Mouse (Mus musculus) intestine, embryonic 16.5 days (tissue): ENCODE results near the gene Dnpep. TPM values are rescaled to one million over a fixed set of nuclear protein-coding genes. Genes with fewer than 3 reads are reported as not detected.
A peak's percentile ranks its signal among the peaks of the same experiment; 100 is the strongest.

Experiments
- ATAC-seq: fragments of 200-750 bp; cut with Nextera tagmentation; 2 replicates; pipeline ENCODE4 v1.8.0; 2017; ENCODE audit warnings: moderate TSS enrichment, moderate library complexity
- H3K27ac ChIP-seq: fragments of 300-500 bp; sonication (generic); 2 replicates; pipeline ENCODE4 v1.5.1; 2014; ENCODE audit warnings: mild to moderate bottlenecking, low read length
- H3K27me3 ChIP-seq: fragments of 300-500 bp; sonication (generic); replicated peaks from 2 replicates; pipeline ENCODE4 v1.6.1; 2014; ENCODE audit warnings: low read length, control low read depth, mixed read lengths; ENCODE audit not compliant: control insufficient read depth, insufficient read depth
- H3K36me3 ChIP-seq: fragments of 300-500 bp; sonication (generic); 2 replicates; pipeline ENCODE4 v1.6.1; 2014; ENCODE audit warnings: low read length, control low read depth; ENCODE audit not compliant: control insufficient read depth, insufficient read depth
- H3K4me1 ChIP-seq: fragments of 300-500 bp; sonication (generic); 2 replicates; pipeline ENCODE4 v1.6.1; 2014; ENCODE audit warnings: low read length, control low read depth, mixed read lengths; ENCODE audit not compliant: control insufficient read depth, insufficient read depth
- H3K4me2 ChIP-seq: fragments of 300-500 bp; sonication (generic); 2 replicates; pipeline ENCODE4 v1.6.1; 2014; ENCODE audit warnings: low read depth, low read length, control low read depth
- H3K4me3 ChIP-seq: fragments of 300-500 bp; sonication (generic); 2 replicates; pipeline ENCODE4 v1.5.1; 2014; ENCODE audit warnings: mild to moderate bottlenecking, low read length
- H3K9ac ChIP-seq: fragments of 300-500 bp; sonication (generic); 2 replicates; pipeline ENCODE4 v1.6.1; 2014; ENCODE audit warnings: low read depth, low read length
- H3K9me3 ChIP-seq: fragments of 300-500 bp; sonication (generic); 2 replicates; pipeline ENCODE4 v1.6.1; 2016; ENCODE audit warnings: low read length, control low read depth; ENCODE audit not compliant: control insufficient read depth
- WGBS: fragments of 180-500 bp; shearing (Covaris S2); extraction: QIAGEN DNeasy Blood & Tissue Kit; methylation state at CpG from one replicate; pipeline ENCODE4 v1.1.7; 2014; 5-methylcytosine and 5-hydroxymethylcytosine counted together
- polyA plus RNA-seq: library from polyadenylated mRNA; unstranded; fragments of >200 nt; fragmentation: Nextera tagmentation; extraction: Ambion mirVana; gene quantifications from 2 replicates; pipeline ENCODE4 v1.2.1, GENCODE M21; 2015

Dnpep gene
- polyA plus RNA-seq, 1 experiment from 2014 or later = 160 TPM

GRCm38 (mm10) chr1:75357261-75357660 lies 39.5 kb upstream of the Dnpep start:
- Histone ChIP-seq H3K27me3 (peaks cover 18% of the 10 kb centered on the region; the same call in 1 of the 2 replicates), H3K4me3 (no peak overlapping the region), H3K27ac (no peak overlapping the region), H3K4me1 (peaks cover 12% of the 10 kb centered on the region; the same call in 1 of the 2 replicates), H3K9ac (no peak overlapping the region), H3K36me3 (no peaks in the 10 kb centered on the region), H3K4me2 (no peak overlapping the region), H3K9me3 (no peaks in the 10 kb centered on the region)
- 73% methylated on average over 7 of the region's 7 CpGs for WGBS
- ATAC-seq = no peak

- 48% methylated on average over 5 of the region's 5 CpGs for WGBS
- H3K9me3 ChIP-seq = no peaks in the 10 kb centered on the region
- no peak overlapping the region for H3K4me2 ChIP-seq
- peaks cover 15% of the 10 kb centered on the region for H3K4me1 ChIP-seq
- peak overlapping the region; percentile 30; the same call in 1 of the 2 replicates for H3K9ac ChIP-seq
- peak overlapping the region; percentile 50; the same call in 1 of the 2 replicates for H3K27ac ChIP-seq
- peak; percentile 50 for ATAC-seq
- no peaks in the 10 kb centered on the region for H3K27me3 ChIP-seq
- H3K4me3 ChIP-seq = no peak overlapping the region
- H3K36me3 ChIP-seq = no peaks in the 10 kb centered on the region
Measured at GRCm38 (mm10) chr1:75349275-75349674, 31.5 kb upstream of the Dnpep start.

DNA sequence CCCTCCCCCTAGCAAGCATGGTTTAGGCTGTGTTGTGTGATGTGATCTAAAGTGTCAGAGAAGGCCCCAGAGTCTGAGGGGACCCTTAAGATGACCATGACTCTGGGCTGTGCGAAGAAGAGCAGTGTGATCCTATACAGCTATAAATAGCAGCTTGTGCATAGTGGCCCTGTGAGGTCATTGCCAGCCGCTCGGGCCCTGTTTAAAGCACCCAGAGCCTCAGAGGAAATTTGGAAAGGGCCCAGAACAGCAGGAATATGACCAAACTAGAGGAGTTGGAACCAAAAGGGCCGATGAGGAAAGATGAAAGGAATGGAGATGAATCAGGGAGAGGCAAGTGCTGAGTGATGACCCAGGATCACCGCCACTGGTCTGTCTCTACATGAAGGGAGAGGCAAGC lies 29.5 kb upstream of the Dnpep start:
- Histone ChIP-seq H3K4me3 (no peak overlapping the region), H3K27ac (peak overlapping the region; percentile 49; the same call in 1 of the 2 replicates), H3K9me3 (no peaks in the 10 kb centered on the region), H3K4me1 (peaks cover 22% of the 10 kb centered on the region), H3K9ac (0 out of 2 replicates have a peak overlapping the region, but pooled peaks have one; percentile 3), H3K36me3 (no peaks in the 10 kb centered on the region), H3K27me3 (no peaks in the 10 kb centered on the region), H3K4me2 (no peak overlapping the region)
- ATAC-seq = no peak
- WGBS = 60% methylated on average over 5 of the region's 5 CpGs

- 49% methylated on average over 20 of the region's 20 CpGs for WGBS
- ATAC-seq = no peak
- Histone ChIP-seq H3K36me3 (no peaks in the 10 kb centered on the region), H3K9ac (no peak overlapping the region; the same call in 1 of the 2 replicates), H3K27me3 (no peaks in the 10 kb centered on the region), H3K4me1 (peaks cover 22% of the 10 kb centered on the region), H3K9me3 (no peaks in the 10 kb centered on the region), H3K4me2 (no peak overlapping the region), H3K4me3 (no peak overlapping the region), H3K27ac (peak overlapping the region; percentile 35)
Measured at GRCm38 (mm10) chr1:75345036-75345935, 27.5 kb upstream of the Dnpep start.

- 19% methylated on average over 15 of the region's 15 CpGs for WGBS
- no peak overlapping the region for H3K4me3 ChIP-seq
- no peak overlapping the region for H3K4me2 ChIP-seq
Measured at GRCm38 (mm10) chr1:75344291-75345035, 26.7 kb upstream of the Dnpep start.

GRCm38 (mm10) chr1:75342874-75343416 lies 25.2 kb upstream of the Dnpep start:
- no peak overlapping the region for H3K27ac ChIP-seq
- no peak; the same call in 1 of the 2 replicates for ATAC-seq

More at GRCm38 (mm10) chr1:75344291-75345035, 26.7 kb upstream of the Dnpep start:
- Histone ChIP-seq H3K4me1 (peaks cover 26% of the 10 kb centered on the region), H3K27me3 (no peaks in the 10 kb centered on the region), H3K27ac (peak overlapping the region; percentile 39), H3K9ac (no peak overlapping the region; the same call in 1 of the 2 replicates), H3K36me3 (no peaks in the 10 kb centered on the region), H3K9me3 (no peaks in the 10 kb centered on the region)
- peak; percentile 19; the same call in 1 of the 2 replicates for ATAC-seq

GRCm38 (mm10) chr1:75340519-75340918 lies 22.7 kb upstream of the Dnpep start:
- 73% methylated on average over 2 of the region's 2 CpGs for WGBS
- no peaks in the 10 kb centered on the region for H3K9me3 ChIP-seq
- no peaks in the 10 kb centered on the region for H3K36me3 ChIP-seq
- no peak overlapping the region for H3K4me2 ChIP-seq
- no peak overlapping the region for H3K9ac ChIP-seq
- peaks cover 42% of the 10 kb centered on the region for H3K4me1 ChIP-seq
- no peaks in the 10 kb centered on the region for H3K27me3 ChIP-seq
- no peak overlapping the region for H3K4me3 ChIP-seq
- no peak for ATAC-seq
- no peak overlapping the region for H3K27ac ChIP-seq

More at GRCm38 (mm10) chr1:75342874-75343416, 25.2 kb upstream of the Dnpep start:
- no peaks in the 10 kb centered on the region for H3K36me3 ChIP-seq
- H3K9ac ChIP-seq = no peak overlapping the region
- H3K9me3 ChIP-seq = no peaks in the 10 kb centered on the region
- no peak overlapping the region for H3K4me3 ChIP-seq
- H3K4me1 ChIP-seq = peaks cover 35% of the 10 kb centered on the region
- no peaks in the 10 kb centered on the region for H3K27me3 ChIP-seq
- 1% methylated on average over 8 of the region's 8 CpGs for WGBS
- H3K4me2 ChIP-seq = no peak overlapping the region

DNA sequence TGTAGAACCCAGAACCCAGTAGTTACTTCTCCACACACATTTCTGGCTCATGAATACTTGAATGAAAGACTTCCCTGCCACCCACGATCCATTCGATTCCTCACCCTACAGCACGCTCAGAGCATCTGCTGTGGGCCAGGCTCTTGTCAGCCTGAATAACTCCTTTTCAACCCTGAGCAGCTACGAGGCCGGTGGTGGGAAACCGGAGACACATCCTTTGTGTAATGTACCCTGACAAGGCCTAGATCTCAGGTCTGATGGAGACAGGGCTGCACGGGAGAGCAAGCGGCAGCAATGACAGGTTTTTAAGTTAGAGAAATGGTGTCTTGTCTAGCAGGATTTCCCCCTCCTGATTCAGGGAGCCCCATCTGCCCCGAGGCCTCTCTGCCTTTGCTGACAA lies 21.5 kb upstream of the Dnpep start:
- Histone ChIP-seq H3K4me1 (peaks cover 33% of the 10 kb centered on the region), H3K9ac (0 out of 2 replicates have a peak overlapping the region, but pooled peaks have one; percentile 22), H3K4me2 (no peak overlapping the region), H3K36me3 (no peaks in the 10 kb centered on the region), H3K27me3 (no peaks in the 10 kb centered on the region), H3K9me3 (no peaks in the 10 kb centered on the region), H3K27ac (no peak overlapping the region), H3K4me3 (no peak overlapping the region)
- no peak for ATAC-seq
- 38% methylated on average over 9 of the region's 9 CpGs for WGBS
